Mouse (Mus musculus) testis, postnatal 10 days (tissue): ENCODE measurements at regions not wholly inside any gene's neighbourhood (a gene's known extent, or its start where the extent isn't known, plus 50 kb on each side); places are given as distances from the start of the nearest gene placed in this dataset.

Experiments used
- DNase-seq: peaks from one replicate; pipeline ENCODE4 v3.0.0; 2021; ENCODE audit warnings: low spot score

DNA sequence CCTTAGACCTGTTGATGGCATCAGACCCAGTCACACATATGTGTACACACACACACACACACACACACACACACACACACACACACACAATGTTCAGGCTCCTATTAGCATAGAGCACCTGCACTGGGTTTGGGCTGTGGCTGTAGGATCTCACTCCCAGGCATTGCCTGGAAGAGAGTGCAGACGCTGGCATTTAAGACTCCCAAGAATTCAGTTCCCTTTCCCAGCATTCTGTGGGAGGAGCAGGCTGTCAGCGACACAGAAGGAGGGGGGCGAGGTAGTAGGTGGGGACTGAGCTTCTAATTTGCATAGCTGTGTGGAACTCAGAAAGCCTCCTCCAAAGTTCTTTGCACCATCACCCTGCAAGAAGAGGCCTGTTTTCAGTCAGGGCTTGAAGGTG is 374.2 kb upstream of the Fam49b start:
- DNase-seq, result no peak

DNA sequence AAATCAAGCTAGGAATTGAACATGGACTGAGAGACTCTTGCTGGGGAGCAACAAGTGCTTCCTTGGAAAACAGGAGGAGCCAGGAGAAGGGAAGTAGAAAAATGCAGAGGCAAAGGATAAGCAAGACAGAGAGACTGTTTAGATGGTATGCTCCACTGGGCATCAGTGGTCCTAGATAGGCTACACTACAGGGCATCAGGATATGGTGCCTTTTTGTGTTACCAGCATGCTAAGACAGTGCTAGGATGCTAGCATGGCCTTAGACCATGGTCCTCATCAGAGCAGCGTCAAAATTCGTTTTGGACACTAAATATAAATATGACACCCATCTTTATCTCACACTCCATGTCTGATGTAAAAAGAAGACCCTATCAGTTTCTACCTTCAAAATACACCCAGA is 374.6 kb upstream of the Fam49b start:
- DNase-seq, result no peak

DNA sequence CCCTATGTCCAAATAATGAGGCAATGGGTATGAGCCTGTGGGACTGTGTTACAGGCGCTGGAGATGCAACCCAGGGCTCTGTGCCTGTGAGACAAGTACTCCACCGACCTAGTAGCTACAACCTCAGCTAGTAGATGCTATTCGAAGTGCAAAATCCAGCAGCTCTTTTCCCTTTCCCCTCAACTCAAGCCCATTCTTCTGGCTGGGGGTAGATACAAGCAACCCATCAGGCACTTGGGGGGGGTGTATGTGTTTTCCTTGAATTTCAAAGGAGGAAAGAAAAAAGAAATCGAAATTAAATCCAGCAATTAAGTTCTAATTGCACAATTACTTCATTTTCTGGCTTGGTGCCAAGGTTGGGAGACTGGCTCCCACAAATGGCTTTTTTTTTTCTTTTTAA is 372.4 kb upstream of the Gm21798 start:
- no peak for DNase-seq

DNA sequence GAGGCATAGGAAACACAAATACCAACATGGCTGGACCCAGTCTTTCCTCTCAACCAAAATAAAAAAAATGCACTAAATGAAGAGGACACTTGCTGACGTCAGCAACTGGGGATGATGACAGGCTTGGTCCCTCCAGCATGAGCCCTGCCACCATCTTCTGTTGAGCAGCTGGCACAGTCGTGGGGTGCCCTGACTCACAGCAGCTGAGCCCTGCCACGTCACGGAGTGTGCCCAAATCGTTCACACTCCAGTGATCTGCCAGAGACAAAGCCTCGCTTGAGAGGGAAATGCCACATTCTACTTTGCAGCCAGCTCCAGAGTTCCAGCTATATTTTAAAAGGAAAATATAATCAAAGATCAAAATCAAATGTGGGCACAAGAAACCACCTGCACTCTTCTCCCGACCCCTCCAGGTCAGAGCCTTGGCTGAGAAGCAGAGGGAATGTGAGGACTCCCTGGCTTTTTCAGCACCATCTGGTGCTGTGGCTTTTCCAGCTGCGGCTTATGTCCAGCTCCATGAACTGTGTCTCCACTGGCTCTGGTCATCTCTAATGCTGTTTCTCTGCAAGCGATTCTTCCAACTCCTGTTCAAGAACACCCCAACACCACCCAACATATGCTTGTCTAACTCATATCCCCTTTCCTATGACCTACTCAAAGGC is 371.0 kb upstream of the Gm21798 start:
- DNase-seq, result no peak

DNA sequence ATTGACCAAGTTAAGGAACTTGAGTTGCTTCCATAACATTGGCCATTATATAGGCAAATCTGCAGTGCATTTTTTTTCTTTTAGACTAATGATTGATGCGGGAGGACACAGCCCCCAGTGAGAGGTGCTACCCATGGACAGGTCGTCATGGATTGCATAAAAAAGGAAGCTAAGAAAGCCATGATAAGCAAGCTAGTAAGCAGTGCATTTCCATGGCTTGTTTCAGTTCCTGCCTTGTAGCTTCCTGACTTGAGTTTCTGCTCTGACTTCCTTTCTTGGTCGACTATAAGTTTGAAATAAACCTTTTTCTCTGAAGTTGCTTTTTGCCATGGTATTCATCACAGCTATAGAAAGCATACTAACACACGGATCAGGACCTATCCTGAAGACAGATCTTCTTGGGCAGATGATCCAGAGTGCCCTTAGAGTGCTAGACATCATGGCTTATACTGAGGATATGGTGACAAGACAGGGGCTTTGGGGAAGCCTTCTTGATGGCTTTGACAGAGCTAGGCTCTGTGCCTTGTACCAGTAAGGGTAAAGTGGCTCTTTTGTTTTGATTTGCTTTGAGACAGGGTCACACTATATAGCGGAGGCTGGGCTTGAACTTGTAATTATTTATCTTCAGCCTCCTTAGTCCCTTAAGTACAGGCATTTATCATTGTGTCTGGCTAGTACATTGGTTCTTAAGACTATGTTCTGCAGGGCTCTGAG is 370.1 kb upstream of the Gm21798 start:
- DNase-seq, result no peak

DNA sequence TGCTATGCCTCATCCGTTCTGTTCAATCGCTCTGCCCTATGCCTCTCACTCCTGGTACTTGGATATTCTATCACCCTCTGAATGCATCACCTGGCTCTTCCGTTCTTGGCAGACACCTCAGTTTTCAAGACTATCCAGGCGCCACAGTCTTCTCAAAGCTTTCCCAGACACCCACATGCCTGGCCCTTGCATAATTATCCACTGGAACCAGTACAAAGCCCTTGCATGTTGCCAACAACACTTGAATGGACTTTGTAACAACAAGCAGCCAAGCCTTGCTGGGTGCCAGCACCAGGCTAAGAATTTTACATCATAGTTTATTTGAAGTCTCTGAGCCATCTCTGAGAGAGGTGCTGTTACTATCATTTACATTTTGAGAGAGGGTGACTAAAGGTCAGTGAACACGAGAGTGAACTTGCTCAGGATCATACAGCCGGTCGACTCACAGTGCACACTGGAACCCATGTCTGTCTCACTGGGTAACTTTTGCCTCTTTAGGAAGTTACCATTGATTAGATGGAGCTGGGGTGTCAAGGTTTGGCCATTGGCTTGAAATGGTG is 368.8 kb upstream of the Gm21798 start:
- DNase-seq, result no peak

DNA sequence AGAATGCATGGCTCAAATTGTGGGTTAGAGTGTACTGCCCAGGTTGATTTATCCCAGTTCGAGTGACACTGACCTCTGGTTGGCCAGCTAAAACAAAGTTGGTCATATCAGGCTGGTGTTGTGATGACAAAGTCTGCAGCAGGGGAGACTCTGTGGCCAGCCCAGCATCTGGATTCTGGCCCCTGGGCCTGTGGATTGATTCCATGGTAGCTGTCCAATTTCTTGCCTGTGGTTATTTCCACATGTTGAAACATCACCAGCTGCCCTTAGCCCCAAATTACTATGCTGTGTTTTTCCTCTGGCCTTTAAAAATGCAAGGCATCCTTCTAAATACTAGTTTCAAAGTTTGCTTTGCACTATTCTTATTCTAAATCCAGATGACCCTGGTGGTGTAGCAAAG is 346.8 kb upstream of the Gm21798 start:
- no peak for DNase-seq

DNA sequence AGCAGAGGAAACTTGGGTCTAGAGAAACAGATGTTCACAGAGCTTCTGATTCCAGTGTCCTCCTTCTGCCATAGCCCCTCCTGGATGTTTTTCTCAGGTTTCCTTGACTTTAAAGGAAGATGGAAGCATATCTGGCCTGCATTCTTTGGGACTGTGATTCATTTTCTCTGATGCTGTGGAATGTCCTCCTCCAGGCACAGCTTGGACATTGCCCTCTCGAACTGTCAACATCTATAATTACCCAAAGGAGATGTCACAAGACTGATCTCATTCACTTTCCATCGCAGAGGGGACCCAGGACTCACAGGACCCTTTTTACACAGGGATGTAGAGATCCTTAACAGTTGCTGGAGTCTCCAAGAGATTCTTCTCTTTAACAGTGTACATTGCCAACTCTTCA is 345.9 kb upstream of the Gm21798 start:
- no peak for DNase-seq

DNA sequence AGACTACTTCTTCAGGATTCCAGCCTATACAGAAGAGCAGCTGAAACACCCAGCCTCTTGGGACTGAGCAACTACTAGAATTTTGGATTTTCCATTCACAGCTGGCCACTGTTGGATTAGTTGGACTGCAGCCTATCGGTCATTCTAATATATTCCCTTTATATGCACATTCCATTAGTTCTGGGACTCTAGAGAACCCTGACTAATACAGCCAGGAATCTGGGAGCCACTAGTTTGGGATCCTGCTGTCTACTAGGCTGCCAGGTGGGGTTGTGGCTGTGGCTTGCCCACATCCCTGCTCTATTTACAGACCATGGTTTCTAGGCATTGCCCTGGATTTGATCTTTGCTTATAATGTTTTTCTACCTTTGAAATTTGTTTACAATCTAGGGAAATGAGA is 343.3 kb upstream of the Gm21798 start:
- DNase-seq, result no peak

DNA sequence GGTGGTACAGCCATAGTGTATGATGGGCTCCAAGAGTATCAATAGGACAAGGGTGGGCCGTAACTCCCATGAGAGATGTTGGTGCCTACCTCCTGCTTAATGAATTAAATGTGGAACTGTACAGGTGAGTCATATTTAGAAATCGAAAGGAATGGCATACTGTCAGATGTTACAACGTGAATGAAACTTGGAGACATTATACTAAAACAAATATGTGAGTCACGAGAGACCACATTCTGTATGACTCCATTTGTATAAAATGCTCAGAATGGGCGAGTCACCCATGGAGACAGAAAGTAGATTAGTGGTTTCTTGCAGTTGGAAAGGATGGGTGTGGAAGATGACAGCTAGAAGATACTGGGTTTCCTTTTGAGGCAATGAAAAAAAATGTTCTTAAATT is 340.4 kb upstream of the Gm21798 start:
- no peak for DNase-seq

DNA sequence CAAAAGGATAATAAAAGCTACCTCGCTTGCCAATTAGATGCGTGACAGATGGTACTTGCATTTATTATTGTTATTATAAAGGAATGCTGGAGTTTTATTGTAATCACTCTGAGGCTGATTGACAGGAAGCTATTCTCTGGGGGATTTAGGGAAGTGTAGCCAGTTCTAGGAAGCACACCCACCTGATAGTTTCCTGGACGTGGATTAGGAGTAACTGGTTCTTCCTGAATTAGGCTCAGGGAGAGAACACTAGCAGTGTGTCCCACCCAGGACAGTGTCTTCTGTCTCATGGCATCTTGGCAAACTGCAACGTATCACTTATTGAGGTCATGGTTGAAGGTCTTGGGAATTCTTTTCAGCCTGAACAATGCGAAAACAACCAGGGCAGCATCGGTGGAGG is 336.9 kb upstream of the Gm21798 start:
- DNase-seq, result no peak

DNA sequence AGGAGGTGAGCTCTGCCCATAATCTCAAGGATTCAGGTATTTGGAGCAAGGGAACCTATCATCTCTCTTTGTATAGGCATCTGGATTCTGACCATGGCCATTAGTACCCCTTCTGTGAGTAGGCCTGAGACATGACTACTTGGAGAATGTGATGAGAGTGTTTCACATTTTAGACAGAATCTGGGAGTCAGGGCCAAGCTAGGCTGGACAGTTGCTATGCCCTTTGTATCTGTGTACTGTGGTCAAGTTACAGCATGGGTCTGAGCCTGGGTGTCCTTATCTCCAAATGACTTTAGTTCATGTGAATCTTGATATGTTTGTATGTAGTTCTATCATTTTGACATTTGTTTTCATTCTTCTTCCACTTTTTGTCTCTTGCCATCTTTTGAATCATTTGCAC is 336.3 kb upstream of the Gm21798 start:
- DNase-seq, result no peak

DNA sequence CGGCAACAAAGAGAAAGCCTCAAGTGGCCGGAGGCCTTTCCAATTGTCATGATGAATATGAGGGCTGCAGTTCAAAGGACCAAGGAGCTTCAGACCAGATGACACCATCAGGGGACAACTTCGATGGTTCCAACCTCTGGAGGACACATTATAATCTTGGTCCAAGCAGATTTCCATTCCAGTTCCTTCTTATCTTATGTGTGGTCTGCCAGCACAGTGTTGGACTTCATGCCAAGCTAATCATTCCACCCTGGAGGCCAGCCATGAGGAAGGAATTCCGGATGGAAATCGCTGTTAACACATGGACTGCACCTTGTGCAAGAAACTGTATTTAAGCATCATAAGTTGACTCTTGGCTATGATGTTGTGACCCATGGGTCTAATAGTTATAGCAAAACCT is 334.5 kb upstream of the Gm21798 start:
- DNase-seq, result no peak

DNA sequence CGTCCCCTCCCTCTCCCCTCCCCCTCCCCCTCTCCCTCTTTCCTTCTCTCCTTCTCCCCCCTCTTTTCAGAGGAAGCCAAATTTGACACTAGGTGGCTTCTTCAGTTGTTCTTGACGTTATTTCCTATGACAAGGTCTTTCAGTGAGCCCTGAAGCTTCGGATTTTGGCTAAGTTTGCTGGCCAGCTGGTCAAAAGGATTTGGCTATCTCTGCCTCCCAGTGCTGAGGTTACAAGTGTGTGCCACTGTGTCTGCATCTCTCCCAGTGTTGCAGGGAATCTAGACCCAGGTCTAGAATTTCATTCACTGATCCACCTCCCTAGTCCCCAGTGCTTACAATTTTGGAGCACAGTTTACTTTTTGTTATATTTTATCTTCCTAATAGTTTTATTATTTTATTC is 329.7 kb upstream of the Gm21798 start:
- DNase-seq, result no peak

DNA sequence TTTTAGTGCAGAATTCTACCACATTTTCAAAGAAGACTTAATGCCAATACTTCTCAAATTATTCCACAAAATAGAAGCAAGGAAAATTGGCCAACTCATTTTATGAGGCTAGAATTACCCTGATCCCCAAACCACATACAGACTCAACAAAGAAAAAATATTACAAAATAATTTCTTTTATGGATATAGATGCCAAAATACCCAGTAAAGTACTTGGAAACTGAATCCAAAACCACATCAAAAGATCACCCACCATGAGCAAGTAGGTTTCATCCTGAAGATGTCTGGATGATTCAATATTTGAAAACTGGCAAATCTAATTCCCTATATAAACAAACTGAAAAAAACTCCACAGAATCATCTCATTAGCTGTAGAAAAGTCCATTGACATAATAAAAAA is 316.7 kb upstream of the Gm21798 start:
- DNase-seq, result no peak

DNA sequence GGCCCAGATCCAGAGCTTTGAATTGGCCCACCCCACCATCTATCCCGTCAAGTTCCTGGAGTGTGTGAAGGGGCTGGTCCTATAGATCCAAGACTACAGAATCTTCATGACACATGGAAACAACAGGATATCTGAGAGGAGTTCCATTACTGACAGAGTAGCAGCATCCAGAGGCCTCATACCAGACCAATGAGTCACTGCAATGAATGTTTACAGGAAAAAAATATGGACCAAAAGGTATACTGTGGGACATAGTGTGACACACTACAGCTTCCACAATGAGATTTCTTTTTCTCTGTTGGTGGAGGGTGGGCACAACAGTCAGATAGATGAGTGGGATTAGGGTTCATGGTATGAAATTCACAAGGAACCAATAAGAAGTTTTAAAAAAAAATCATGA is 316.0 kb upstream of the Gm21798 start:
- no peak for DNase-seq

DNA sequence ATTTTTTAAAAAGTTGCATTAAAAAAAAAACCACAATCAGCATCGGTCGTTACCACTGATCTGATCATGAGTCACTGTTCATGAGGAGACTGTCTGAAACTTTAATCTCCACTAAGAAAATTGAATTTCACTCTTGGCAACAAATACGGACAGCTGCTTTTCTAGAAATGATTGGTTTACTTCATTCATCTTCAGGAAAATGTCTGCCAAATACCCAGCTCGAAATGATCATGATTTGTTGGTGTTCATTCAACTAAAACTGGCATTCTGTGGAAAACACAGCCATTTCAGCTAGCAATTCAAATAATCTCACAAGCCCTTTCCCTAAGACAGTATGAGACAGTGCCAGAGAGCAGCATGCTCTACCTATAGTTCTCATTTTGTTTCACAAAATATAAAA is 312.7 kb upstream of the Gm21798 start:
- DNase-seq, result no peak

DNA sequence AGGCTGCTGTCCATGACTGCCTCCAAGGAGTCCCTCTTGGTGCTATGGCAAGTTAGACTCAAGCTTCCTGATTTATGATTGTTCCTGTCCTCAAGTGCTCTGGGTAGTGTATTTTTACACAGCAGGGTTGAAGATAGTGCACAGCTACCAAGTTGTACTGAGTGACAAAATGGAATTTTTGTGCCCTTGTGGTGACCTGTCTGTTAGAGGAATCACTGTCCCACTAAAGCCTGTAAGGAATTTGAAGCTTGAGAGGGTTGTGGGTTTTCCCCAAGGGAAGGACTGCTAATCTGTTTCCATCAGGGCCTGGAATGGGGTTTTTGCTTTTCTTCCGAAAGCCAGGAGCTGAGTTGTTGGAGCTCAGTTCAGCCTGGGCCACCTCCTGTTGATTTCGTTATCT is 306.8 kb upstream of the Gm21798 start:
- DNase-seq, result no peak

DNA sequence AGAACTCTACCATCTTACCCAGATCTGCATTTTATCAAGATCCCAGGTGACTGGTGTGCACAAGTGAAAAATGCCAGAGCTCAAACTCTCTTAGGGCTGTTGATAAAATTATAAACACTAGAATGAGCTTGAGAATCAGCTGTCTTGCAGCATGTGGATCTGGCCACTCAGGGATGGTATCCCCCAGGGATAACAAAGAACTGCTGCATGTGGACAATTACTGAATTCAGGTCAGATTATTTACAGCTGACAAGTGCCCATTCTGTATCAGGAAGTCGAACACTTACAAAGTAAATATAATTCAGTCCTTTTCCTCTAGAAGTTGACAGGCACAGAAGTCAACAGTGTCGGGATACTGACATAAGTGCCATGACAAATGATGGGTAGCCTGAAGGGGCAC is 306.3 kb upstream of the Gm21798 start:
- DNase-seq, result no peak

DNA sequence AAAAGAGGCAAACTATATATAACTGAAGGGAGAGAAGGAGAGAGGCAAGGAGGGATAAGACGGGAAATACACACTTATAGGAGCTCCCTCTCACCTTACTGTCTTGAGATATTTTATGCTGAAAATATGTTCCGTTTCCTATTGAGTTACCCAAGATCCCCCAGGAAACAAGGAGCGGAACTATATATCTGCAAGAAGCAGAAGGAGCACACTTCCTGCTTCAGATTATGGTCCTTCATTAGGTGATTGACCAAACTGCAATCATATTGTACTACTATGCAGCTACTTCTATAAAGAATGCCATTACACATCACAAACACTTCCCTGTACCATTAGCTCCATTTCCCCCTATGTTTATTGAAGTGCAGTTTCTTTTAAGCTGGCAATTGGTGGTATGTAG is 304.9 kb upstream of the Gm21798 start:
- no peak for DNase-seq

DNA sequence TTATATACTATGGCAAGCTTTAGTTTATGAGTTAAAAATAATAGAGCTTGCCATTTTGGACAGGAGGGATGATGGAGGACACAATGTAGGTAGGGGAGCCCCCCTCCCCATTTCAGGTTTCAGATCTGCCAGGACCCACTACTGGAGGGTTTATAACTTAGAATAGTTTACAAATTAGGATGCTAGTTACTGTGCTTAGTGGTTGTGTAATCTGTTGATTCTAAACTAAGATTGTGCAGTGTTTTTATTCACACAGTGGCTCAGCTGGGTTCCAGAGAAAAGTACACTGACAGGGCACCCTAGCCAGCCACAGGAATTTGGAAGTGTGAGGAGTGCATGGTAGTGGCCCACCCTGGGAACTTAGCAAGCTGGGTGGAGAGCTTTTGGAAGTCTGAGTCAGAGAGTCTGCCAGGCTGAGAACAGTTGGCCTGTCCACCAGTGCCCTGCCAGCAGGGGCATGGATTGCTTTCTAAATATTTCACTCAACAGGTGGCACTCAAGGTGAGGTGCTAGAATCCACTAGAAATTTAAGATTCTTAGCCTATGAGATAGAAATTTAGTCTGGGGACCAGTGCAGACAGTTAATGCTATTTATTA is 303.9 kb upstream of the Gm21798 start:
- no peak for DNase-seq

DNA sequence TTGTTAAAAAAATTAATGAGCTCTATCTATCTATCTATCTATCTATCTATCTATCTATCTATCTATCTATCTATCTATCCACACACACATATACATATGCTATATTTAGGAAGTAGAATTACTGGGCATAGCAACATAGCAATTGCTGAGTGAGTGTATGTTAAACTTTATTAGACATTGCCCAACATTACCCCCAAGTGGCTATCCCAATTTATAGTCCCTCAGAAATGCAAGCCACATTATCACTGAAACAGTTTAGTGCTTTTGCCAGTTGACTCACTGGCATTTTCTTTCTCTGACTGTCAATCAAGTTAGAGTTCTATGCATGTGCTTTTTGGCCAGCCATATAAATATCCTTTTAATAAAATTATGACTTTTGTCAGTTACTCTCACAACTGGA is 302.3 kb upstream of the Gm21798 start:
- no peak for DNase-seq

DNA sequence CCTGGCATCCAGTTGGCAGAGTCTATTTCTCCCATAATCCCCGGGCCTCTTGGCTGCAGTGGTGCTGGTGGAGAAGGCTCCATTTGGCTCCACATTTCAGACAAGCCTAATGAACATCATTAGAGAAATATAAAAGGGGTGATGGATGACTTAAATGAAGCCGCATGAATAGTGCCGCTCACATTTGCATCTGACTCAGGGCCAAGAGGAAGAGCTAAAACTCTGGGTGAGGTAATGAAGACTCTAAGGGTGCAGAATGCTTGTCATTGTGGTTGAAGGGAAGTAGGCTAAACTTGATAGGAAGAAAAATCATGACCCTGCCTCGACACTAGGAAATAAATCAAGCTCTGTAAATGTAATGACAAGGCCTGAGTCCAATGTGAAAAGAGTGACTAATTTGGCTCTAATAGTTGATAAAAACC is 298.3 kb upstream of the Gm21798 start:
- no peak for DNase-seq

DNA sequence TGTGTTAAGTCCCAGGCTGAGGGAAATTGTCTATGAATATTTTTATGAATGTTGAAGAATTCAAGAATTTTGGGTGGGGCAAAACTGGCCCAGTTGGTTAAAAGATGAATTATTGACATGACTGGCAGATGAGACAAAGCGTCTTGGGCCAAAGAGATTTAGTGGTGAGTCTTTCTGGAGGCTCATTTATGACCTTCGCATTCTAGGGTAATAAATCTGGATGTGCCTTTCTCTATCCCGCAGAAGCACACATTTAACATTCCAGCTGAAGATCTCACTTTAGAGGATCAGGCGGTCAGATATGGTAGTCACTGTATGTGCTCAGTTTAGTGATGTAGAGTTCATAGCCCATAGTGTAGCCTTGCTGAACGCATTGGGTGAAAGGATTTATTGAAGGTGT is 296.9 kb upstream of the Gm21798 start:
- no peak for DNase-seq
